In the genomic region with DNA sequence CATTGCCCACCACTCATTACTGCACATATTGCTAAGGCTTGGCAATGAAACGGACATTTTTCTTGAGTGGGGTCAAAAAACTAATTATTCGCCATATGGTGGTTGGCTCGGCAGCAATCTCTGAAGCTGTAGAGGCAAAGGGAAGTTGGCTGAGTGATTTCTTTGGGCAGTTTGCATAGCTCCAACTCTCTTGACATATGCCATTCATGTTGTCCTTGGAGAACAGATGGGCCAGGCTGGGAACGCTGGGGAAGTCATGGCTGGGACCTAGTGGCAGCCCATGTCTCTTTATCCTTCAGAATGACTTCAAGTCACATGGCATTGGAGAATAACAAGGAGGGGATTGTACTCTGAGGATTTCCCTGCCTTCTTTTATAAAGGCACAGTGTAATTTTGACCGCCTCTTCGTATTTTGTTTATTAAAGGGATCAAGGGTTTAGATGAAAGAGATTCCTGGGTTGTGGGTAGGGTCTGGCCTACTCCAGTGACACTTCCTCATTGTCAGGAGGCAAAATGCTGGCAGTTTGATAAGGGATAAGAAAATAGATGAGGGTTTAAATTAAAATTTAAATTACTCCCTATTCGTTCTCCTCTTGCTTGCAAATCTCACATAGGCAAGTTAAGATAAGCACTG, we compare ENCODE assay signal across 19 mouse cellular contexts.
A peak's percentile ranks its signal among the peaks of the same experiment; 100 is the strongest.
DNase-seq lines count a peak whose midpoint lies in the region; ATAC-seq and TF ChIP-seq lines count a peak whose summit lies in the region.
"Had no signal": no experiment of that assay in that cellular context is flagged by ENCODE, and none has a peak within 500 bp of the region (broad histone marks: within the 10 kb centered on the region; RNA-seq: fewer than 3 reads in every experiment).

No protein-coding gene starts in this region.

- no peak for TF ChIP-seq POLR2A in brain, embryonic 14.5 days (IDR thresholded peaks at IDR 0.05; ENCODE audit: borderline replicate concordance, extremely low read depth, insufficient read depth, insufficient read length, poor library complexity, severe bottlenecking)

- H3K4me2 ChIP-seq in forebrain, embryonic 14.5 days (ENCODE audit: low read length), result no peak overlapping the region
- no peak overlapping the region for H3K4me2 ChIP-seq in forebrain, embryonic 16.5 days (ENCODE audit: low read length)
- no peak overlapping the region for H3K4me2 ChIP-seq in midbrain, embryonic 11.5 days
- H3K4me2 ChIP-seq in liver, embryonic 12.5 days, result no peak overlapping the region
- H3K4me2 ChIP-seq: embryonic facial prominence, embryonic 15.5 days; limb, embryonic 13.5 days had no signal

- H3K9ac ChIP-seq in forebrain, embryonic 14.5 days (ENCODE audit: low read length), result no peak overlapping the region
- no peak overlapping the region for H3K9ac ChIP-seq in forebrain, embryonic 16.5 days (replicated peaks; ENCODE audit: low read depth, low read length)
- H3K9ac ChIP-seq in midbrain, embryonic 11.5 days (ENCODE audit: low read length), result no peak overlapping the region
- no peak overlapping the region for H3K9ac ChIP-seq in liver, embryonic 12.5 days
- H3K9ac ChIP-seq: embryonic facial prominence, embryonic 15.5 days; limb, embryonic 13.5 days had no signal

- no peaks in the 10 kb centered on the region for H3K9me3 ChIP-seq in forebrain, embryonic 14.5 days (replicated peaks; ENCODE audit: control insufficient read depth, low read length)
- H3K9me3 ChIP-seq in forebrain, embryonic 10.5 days, result no peaks in the 10 kb centered on the region
- H3K9me3 ChIP-seq in forebrain, embryonic 16.5 days (ENCODE audit: control insufficient read depth, low read length), result no peaks in the 10 kb centered on the region
- H3K9me3 ChIP-seq in midbrain, embryonic 11.5 days (ENCODE audit: control insufficient read depth, low read length), result no peaks in the 10 kb centered on the region
- H3K9me3 ChIP-seq in liver, embryonic 12.5 days (replicated peaks), result no peaks in the 10 kb centered on the region
- H3K9me3 ChIP-seq: embryonic facial prominence, embryonic 15.5 days; heart, embryonic 10.5 days; limb, embryonic 13.5 days had no signal

- H3K36me3 ChIP-seq in forebrain, embryonic 14.5 days (ENCODE audit: control insufficient read depth, insufficient read depth, low read length), result no peaks in the 10 kb centered on the region
- H3K36me3 ChIP-seq in forebrain, embryonic 10.5 days (replicated peaks), result no peaks in the 10 kb centered on the region
- H3K36me3 ChIP-seq in forebrain, embryonic 16.5 days (ENCODE audit: control insufficient read depth, insufficient read depth), result no peaks in the 10 kb centered on the region
- H3K36me3 ChIP-seq in midbrain, embryonic 11.5 days (ENCODE audit: control insufficient read depth, insufficient read depth, low read length), result no peaks in the 10 kb centered on the region
- H3K36me3 ChIP-seq in liver, embryonic 12.5 days, result no peaks in the 10 kb centered on the region
- H3K36me3 ChIP-seq: embryonic facial prominence, embryonic 15.5 days; heart, embryonic 10.5 days; limb, embryonic 13.5 days had no signal

- no peaks in the 10 kb centered on the region for H3K4me1 ChIP-seq in forebrain, embryonic 14.5 days (ENCODE audit: control insufficient read depth, insufficient read depth, low read length)
- 0 out of 2 replicates have a peak, but pooled peaks cover 3% of the 10 kb centered on the region for H3K4me1 ChIP-seq in forebrain, embryonic 10.5 days
- no peaks in the 10 kb centered on the region for H3K4me1 ChIP-seq in forebrain, embryonic 16.5 days (replicated peaks; ENCODE audit: control insufficient read depth, insufficient read depth, low read length)
- no peaks in the 10 kb centered on the region for H3K4me1 ChIP-seq in midbrain, embryonic 11.5 days (ENCODE audit: control insufficient read depth, insufficient read depth, low read length)
- H3K4me1 ChIP-seq in liver, embryonic 12.5 days, result no peaks in the 10 kb centered on the region
- H3K4me1 ChIP-seq: embryonic facial prominence, embryonic 15.5 days; heart, embryonic 10.5 days; limb, embryonic 13.5 days had no signal

- DNase-seq in forebrain, embryonic 14.5 days (ENCODE audit: low spot score), result peak; percentile 50
- no peak for DNase-seq in forebrain, embryonic 10.5 days (ENCODE audit: extremely low spot score, low spot score)
- DNase-seq in brain, embryonic 14.5 days (ENCODE audit: low read depth), result peak; percentile 75
- peak; percentile 85 for DNase-seq in midbrain, embryonic 11.5 days (ENCODE audit: low spot score, missing footprints)
- DNase-seq: cerebellum, postnatal 25 days; gastrocnemius, postnatal 25 days; heart, postnatal 10 days; kidney, adult 8-10 months; kidney, postnatal 25 days; layer of hippocampus, adult 9-11 months; lung, postnatal 10 days; right cerebral cortex, postnatal 25 days had no signal

- no peak for ATAC-seq in forebrain, embryonic 14.5 days
- ATAC-seq in forebrain, embryonic 16.5 days, result peak; percentile 58
- peak; percentile 93 for ATAC-seq in midbrain, embryonic 11.5 days (ENCODE audit: low FRiP score)
- ATAC-seq in granulocyte monocyte progenitor cell, adult 5-6 weeks (replicated peaks; ENCODE audit: poor library complexity, severe bottlenecking), result no peak
- no peak for ATAC-seq in liver, embryonic 12.5 days
- ATAC-seq: Patski had no signal

- no peaks in the 10 kb centered on the region for H3K27me3 ChIP-seq in forebrain, embryonic 14.5 days (replicated peaks; ENCODE audit: control insufficient read depth, insufficient read depth, low read length)
- H3K27me3 ChIP-seq in forebrain, embryonic 10.5 days (ENCODE audit: poor library complexity, severe bottlenecking), result no peaks in the 10 kb centered on the region
- no peaks in the 10 kb centered on the region for H3K27me3 ChIP-seq in forebrain, embryonic 16.5 days (replicated peaks; ENCODE audit: control insufficient read depth, insufficient read depth, low read length)
- no peaks in the 10 kb centered on the region for H3K27me3 ChIP-seq in midbrain, embryonic 11.5 days (ENCODE audit: control insufficient read depth, insufficient read depth, low read length)
- no peaks in the 10 kb centered on the region for H3K27me3 ChIP-seq in liver, embryonic 12.5 days (replicated peaks)
- H3K27me3 ChIP-seq: embryonic facial prominence, embryonic 15.5 days; limb, embryonic 13.5 days had no signal

- 58% methylated on average over 7 of the region's 7 CpGs for WGBS in forebrain, embryonic 14.5 days
- WGBS in forebrain, embryonic 10.5 days, result 85% methylated on average over 7 of the region's 7 CpGs
- WGBS in forebrain, embryonic 16.5 days, result 50% methylated on average over 7 of the region's 7 CpGs
- 63% methylated on average over 7 of the region's 7 CpGs for WGBS in midbrain, embryonic 11.5 days
- 60% methylated on average over 7 of the region's 7 CpGs for WGBS in liver, embryonic 12.5 days (ENCODE audit: insufficient replicate concordance)

- H3K27ac ChIP-seq in forebrain, embryonic 14.5 days (ENCODE audit: low read depth, low read length), result no peak overlapping the region
- no peak overlapping the region for H3K27ac ChIP-seq in forebrain, embryonic 10.5 days
- no peak overlapping the region for H3K27ac ChIP-seq in forebrain, embryonic 16.5 days (ENCODE audit: low read length)
- no peak overlapping the region for H3K27ac ChIP-seq in midbrain, embryonic 11.5 days (ENCODE audit: low read depth, low read length)
- no peak overlapping the region for H3K27ac ChIP-seq in liver, embryonic 12.5 days
- H3K27ac ChIP-seq: embryonic facial prominence, embryonic 15.5 days; heart, embryonic 10.5 days; limb, embryonic 13.5 days had no signal

- no peak overlapping the region for H3K4me3 ChIP-seq in forebrain, embryonic 14.5 days (ENCODE audit: low read depth, low read length)
- no peak overlapping the region for H3K4me3 ChIP-seq in forebrain, embryonic 10.5 days
- H3K4me3 ChIP-seq in forebrain, embryonic 16.5 days (replicated peaks; ENCODE audit: low read length), result no peak overlapping the region
- H3K4me3 ChIP-seq in midbrain, embryonic 11.5 days (ENCODE audit: low read depth, low read length), result no peak overlapping the region
- no peak overlapping the region for H3K4me3 ChIP-seq in liver, embryonic 12.5 days
- H3K4me3 ChIP-seq: embryonic facial prominence, embryonic 15.5 days; heart, embryonic 10.5 days; limb, embryonic 13.5 days had no signal

- TF ChIP-seq CTCF in brain, embryonic 14.5 days (IDR thresholded peaks at IDR 0.05; ENCODE audit: borderline replicate concordance, extremely low read depth, insufficient read depth, insufficient read length), result no peak

Comparison
In these comparisons a context has a peak if more than half of its experiments do, and no peak if none do; other contexts are left out.
1. ATAC-seq: peak in forebrain, embryonic 16.5 days (single experiment) and midbrain, embryonic 11.5 days (single experiment); none in forebrain, embryonic 14.5 days (single experiment), granulocyte monocyte progenitor cell, adult 5-6 weeks (single experiment) and liver, embryonic 12.5 days (single experiment).